Mouse (Mus musculus) c-Kit-positive CD71-positive TER-119-negative erythroid progenitor cells, embryonic 14.5 days (primary cell): Measurements from ENCODE around the gene Orm3.

Source experiments
- DNase-seq: peaks from one replicate; pipeline ENCODE4 v3.0.0-alpha.2; 2013; ENCODE audit warnings: low read depth

Gene Orm3

GRCm38 (mm10) chr4:63355877-63356665, at the start of gene Orm3:
Gene Orm3 (plus strand): TSS chr4:63356162.
- DNase-seq = no peak

- peak; percentile 42 for DNase-seq
Measured at GRCm38 (mm10) chr4:63307175-63308062, 48.5 kb upstream of the Orm3 start.

GRCm38 (mm10) chr4:63308316-63308715, 47.6 kb upstream of the Orm3 start:
- DNase-seq = no peak

- DNase-seq = no peak
Measured at GRCm38 (mm10) chr4:63310247-63310855, 45.6 kb upstream of the Orm3 start.

GRCm38 (mm10) chr4:63311426-63311825, 44.5 kb upstream of the Orm3 start:
- DNase-seq = no peak

- DNase-seq = no peak
Measured at GRCm38 (mm10) chr4:63314063-63314462, 41.9 kb upstream of the Orm3 start.

GRCm38 (mm10) chr4:63316076-63316746, 39.8 kb upstream of the Orm3 start:
- DNase-seq = no peak

GRCm38 (mm10) chr4:63319566-63319965, 36.4 kb upstream of the Orm3 start:
- DNase-seq = peak; percentile 10

- no peak for DNase-seq
Measured at GRCm38 (mm10) chr4:63323275-63323815, 32.6 kb upstream of the Orm3 start.

GRCm38 (mm10) chr4:63333403-63333802, 22.6 kb upstream of the Orm3 start:
- no peak for DNase-seq

GRCm38 (mm10) chr4:63338414-63339076, 17.4 kb upstream of the Orm3 start:
- DNase-seq = no peak

GRCm38 (mm10) chr4:63342491-63342890, 13.5 kb upstream of the Orm3 start:
- no peak for DNase-seq

GRCm38 (mm10) chr4:63343608-63344007, 12.4 kb upstream of the Orm3 start:
- DNase-seq = no peak

GRCm38 (mm10) chr4:63344295-63344694, 11.7 kb upstream of the Orm3 start, which contains the start of gene Orm1:
Gene Orm1 (plus strand): TSS chr4:63344560.
- DNase-seq = no peak

GRCm38 (mm10) chr4:63345261-63345660, 10.7 kb upstream of the Orm3 start:
- no peak for DNase-seq

- DNase-seq = no peak
Measured at GRCm38 (mm10) chr4:63346659-63347058, 9.3 kb upstream of the Orm3 start.

GRCm38 (mm10) chr4:63348524-63348923, 7.4 kb upstream of the Orm3 start:
- DNase-seq = no peak

- DNase-seq = no peak
Measured at GRCm38 (mm10) chr4:63356981-63357570, 1.1 kb downstream of the Orm3 start.

GRCm38 (mm10) chr4:63359861-63360260, 3.9 kb downstream of the Orm3 start:
- DNase-seq = no peak

- no peak for DNase-seq
Measured at GRCm38 (mm10) chr4:63362150-63362549, 6.2 kb downstream of the Orm3 start, which contains the start of gene Orm2. Gene Orm2 (plus strand): TSS chr4:63362449.

- DNase-seq = no peak
Measured at GRCm38 (mm10) chr4:63368577-63368976, 12.6 kb downstream of the Orm3 start.
